Mouse (Mus musculus) liver, embryonic 11.5 days (tissue): ENCODE measurements at regions not wholly inside any gene's neighbourhood (a gene's known extent, or its start where the extent isn't known, plus 50 kb on each side); places are given as distances from the start of the nearest gene placed in this dataset.

Experiments
- ATAC-seq: fragments of 200-750 bp; cut with Nextera tagmentation; replicated peaks from 2 replicates; pipeline ENCODE4 v1.8.0; 2017; ENCODE audit warnings: moderate number of reproducible peaks, mild to moderate bottlenecking, moderate TSS enrichment, moderate library complexity; ENCODE audit not compliant: low FRiP score
- DNase-seq: peaks from one replicate; pipeline ENCODE4 v3.0.0-alpha.2; 2017; ENCODE audit warnings: low spot score
- H3K27ac ChIP-seq: fragments of 300-500 bp; sonication (generic); 2 replicates; pipeline ENCODE4 v1.5.1; 2014; ENCODE audit warnings: mild to moderate bottlenecking, low read depth, low read length, control low read depth
- H3K27me3 ChIP-seq: fragments of 300-500 bp; sonication (generic); replicated peaks from 2 replicates; pipeline ENCODE4 v1.6.1; 2014; ENCODE audit warnings: low read length, mixed read lengths; ENCODE audit not compliant: control insufficient read depth, insufficient read depth
- H3K36me3 ChIP-seq: fragments of 300-500 bp; sonication (generic); 2 replicates; pipeline ENCODE4 v1.6.1; 2014; ENCODE audit warnings: mild to moderate bottlenecking, low read length, moderate library complexity, mixed read lengths; ENCODE audit not compliant: control insufficient read depth, insufficient read depth
- H3K4me1 ChIP-seq: fragments of 300-500 bp; sonication (generic); replicated peaks from 2 replicates; pipeline ENCODE4 v1.6.1; 2014; ENCODE audit warnings: low read length, mixed read lengths; ENCODE audit not compliant: control insufficient read depth, insufficient read depth
- H3K4me2 ChIP-seq: fragments of 300-500 bp; sonication (generic); 2 replicates; pipeline ENCODE4 v1.6.1; 2014; ENCODE audit warnings: mild to moderate bottlenecking, control low read depth, moderate library complexity
- H3K4me3 ChIP-seq: fragments of 300-500 bp; sonication (generic); 2 replicates; pipeline ENCODE4 v1.5.1; 2014; ENCODE audit warnings: low read depth, low read length, control low read depth
- H3K9ac ChIP-seq: fragments of 300-500 bp; sonication (generic); 2 replicates; pipeline ENCODE4 v1.6.1; 2014; ENCODE audit warnings: low read depth, low read length, control low read depth
- H3K9me3 ChIP-seq: fragments of 300-500 bp; sonication (generic); 2 replicates; pipeline ENCODE4 v1.6.1; 2016; ENCODE audit warnings: low read length, inconsistent platforms, mixed read lengths; ENCODE audit not compliant: control insufficient read depth
- WGBS: fragments of 180-500 bp; shearing (Covaris S2); extraction: QIAGEN DNeasy Blood & Tissue Kit; methylation state at CpG from one replicate; pipeline ENCODE4 v1.1.7; 2014; 5-methylcytosine and 5-hydroxymethylcytosine counted together

- no peaks in the 10 kb centered on the region for H3K27me3 ChIP-seq
- no peaks in the 10 kb centered on the region for H3K4me1 ChIP-seq
- 82% methylated on average over 14 of the region's 14 CpGs for WGBS
- ATAC-seq (no peak), DNase-seq (no peak)
- no peaks in the 10 kb centered on the region for H3K9me3 ChIP-seq
- H3K4me3 ChIP-seq: no peak overlapping the region
- H3K4me2 ChIP-seq: no peak overlapping the region
- no peak overlapping the region for H3K9ac ChIP-seq
- no peak overlapping the region for H3K27ac ChIP-seq
- H3K36me3 ChIP-seq: no peaks in the 10 kb centered on the region
Observed at GRCm38 (mm10) chr9:63838996-63839772, 81.4 kb upstream of the Smad3 start.

GRCm38 (mm10) chr9:63837552-63837951, 79.8 kb upstream of the Smad3 start:
- ATAC-seq: no peak
- H3K27ac ChIP-seq: no peak overlapping the region
- 78% methylated on average over 6 of the region's 6 CpGs for WGBS

GRCm38 (mm10) chr9:63836565-63837284, 78.9 kb upstream of the Smad3 start:
- WGBS: 63% methylated on average over 5 of the region's 5 CpGs
- Histone ChIP-seq H3K36me3 (no peaks in the 10 kb centered on the region), H3K9ac (no peak overlapping the region), H3K9me3 (no peaks in the 10 kb centered on the region), H3K27ac (no peak overlapping the region), H3K4me1 (no peaks in the 10 kb centered on the region), H3K27me3 (no peaks in the 10 kb centered on the region), H3K4me3 (no peak overlapping the region), H3K4me2 (no peak overlapping the region)
- ATAC-seq (no peak), DNase-seq (no peak)

More at GRCm38 (mm10) chr9:63837552-63837951, 79.8 kb upstream of the Smad3 start:
- no peaks in the 10 kb centered on the region for H3K4me1 ChIP-seq
- no peaks in the 10 kb centered on the region for H3K36me3 ChIP-seq
- H3K9me3 ChIP-seq: no peaks in the 10 kb centered on the region
- H3K4me2 ChIP-seq: no peak overlapping the region
- DNase-seq: no peak
- H3K4me3 ChIP-seq: no peak overlapping the region
- H3K27me3 ChIP-seq: no peaks in the 10 kb centered on the region
- no peak overlapping the region for H3K9ac ChIP-seq

- no peaks in the 10 kb centered on the region for H3K36me3 ChIP-seq
- WGBS: 42% methylated on average over 11 of the region's 11 CpGs
- no peak overlapping the region for H3K27ac ChIP-seq
- H3K27me3 ChIP-seq: no peaks in the 10 kb centered on the region
- H3K9ac ChIP-seq: no peak overlapping the region
- H3K4me2 ChIP-seq: no peak overlapping the region
- no peak overlapping the region for H3K4me3 ChIP-seq
- ATAC-seq (no peak), DNase-seq (no peak)
- H3K9me3 ChIP-seq: no peaks in the 10 kb centered on the region
- H3K4me1 ChIP-seq: no peaks in the 10 kb centered on the region
Observed at GRCm38 (mm10) chr9:63836036-63836435, 78.2 kb upstream of the Smad3 start.

- H3K27me3 ChIP-seq: no peaks in the 10 kb centered on the region
- DNase-seq: no peak
- H3K9me3 ChIP-seq: no peaks in the 10 kb centered on the region
- H3K36me3 ChIP-seq: no peaks in the 10 kb centered on the region
- no peak overlapping the region for H3K4me3 ChIP-seq
- no peak for ATAC-seq
- H3K4me2 ChIP-seq: no peak overlapping the region
- 69% methylated on average over 3 of the region's 3 CpGs for WGBS
- H3K27ac ChIP-seq: no peak overlapping the region
- no peak overlapping the region for H3K9ac ChIP-seq
- no peaks in the 10 kb centered on the region for H3K4me1 ChIP-seq
Observed at GRCm38 (mm10) chr9:63834416-63834815, 76.6 kb upstream of the Smad3 start.

- no peaks in the 10 kb centered on the region for H3K36me3 ChIP-seq
- H3K9me3 ChIP-seq: no peaks in the 10 kb centered on the region
- no peak overlapping the region for H3K27ac ChIP-seq
- ATAC-seq (no peak), DNase-seq (no peak)
- no peak overlapping the region for H3K9ac ChIP-seq
- no peaks in the 10 kb centered on the region for H3K4me1 ChIP-seq
- WGBS: 69% methylated on average over 3 of the region's 3 CpGs
- H3K4me3 ChIP-seq: no peak overlapping the region
- no peaks in the 10 kb centered on the region for H3K27me3 ChIP-seq
- H3K4me2 ChIP-seq: no peak overlapping the region
Observed at GRCm38 (mm10) chr9:63818163-63818562, 60.4 kb upstream of the Smad3 start.

- WGBS: 46% methylated on average over 2 of the region's 2 CpGs
- H3K4me1 ChIP-seq: no peaks in the 10 kb centered on the region
- no peak for ATAC-seq
- no peak overlapping the region for H3K27ac ChIP-seq
- DNase-seq: no peak
- no peak overlapping the region for H3K9ac ChIP-seq
- no peaks in the 10 kb centered on the region for H3K9me3 ChIP-seq
- H3K4me2 ChIP-seq: no peak overlapping the region
- no peak overlapping the region for H3K4me3 ChIP-seq
- H3K36me3 ChIP-seq: no peaks in the 10 kb centered on the region
- no peaks in the 10 kb centered on the region for H3K27me3 ChIP-seq
Observed at GRCm38 (mm10) chr9:63816540-63816939, 58.7 kb upstream of the Smad3 start.

- Histone ChIP-seq H3K4me3 (no peak overlapping the region), H3K27me3 (no peaks in the 10 kb centered on the region), H3K4me1 (no peaks in the 10 kb centered on the region), H3K9me3 (no peaks in the 10 kb centered on the region), H3K27ac (no peak overlapping the region), H3K4me2 (no peak overlapping the region), H3K9ac (no peak overlapping the region), H3K36me3 (no peaks in the 10 kb centered on the region)
- WGBS: 66% methylated on average over 3 of the region's 3 CpGs
- ATAC-seq (no peak), DNase-seq (no peak)
Observed at GRCm38 (mm10) chr9:63809901-63810587, 52.2 kb upstream of the Smad3 start.
